Mouse (Mus musculus) kidney, postnatal 36 days (tissue): ENCODE measurements around the gene Vps13a.
"Not testable (repeated sequence)": the region's sequence is repeated elsewhere in the genome, so short reads cannot be mapped to it uniquely, and the experiment has no call there.

Experiments used
- DNase-seq, 2 experiments: peaks; one replicate each; pipeline ENCODE4 v3.0.0; 2021 to 2022; ENCODE audit warnings: mixed read lengths in 2 of 2

Vps13a gene

DNA sequence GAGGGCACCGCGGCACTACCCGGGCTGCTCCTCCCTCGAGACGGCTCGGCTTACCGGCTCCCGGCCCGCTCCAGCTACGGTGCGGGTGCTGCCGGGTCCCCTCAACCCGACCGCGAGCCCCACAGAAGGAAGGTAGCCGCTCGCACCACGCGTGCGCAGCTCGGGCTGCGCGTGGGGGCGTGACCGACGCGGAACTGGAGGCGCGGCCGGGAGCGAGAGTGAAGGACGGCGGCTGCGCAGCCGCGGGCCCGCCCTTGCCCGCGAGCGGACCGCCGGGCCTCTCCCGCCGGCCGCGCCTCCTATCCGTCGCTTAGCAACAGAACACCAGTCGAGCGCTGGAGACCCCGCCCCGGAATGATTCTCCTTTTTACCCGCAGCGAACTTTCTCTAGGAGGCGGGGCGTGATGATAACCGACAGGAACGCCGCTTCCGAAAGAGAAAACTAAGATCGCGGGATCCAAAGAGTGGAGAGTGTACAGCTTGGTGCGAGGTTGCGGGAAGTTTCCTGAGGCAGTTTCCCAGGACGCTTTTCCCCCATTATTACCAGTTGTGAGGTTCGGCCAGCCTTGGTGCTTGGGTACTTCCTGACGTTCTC lies at the start of gene Vps13a:
Vps13a (minus strand) TSS at position 144 of the 595 bp plus-strand sequence.
- peak; percentile 96 for DNase-seq

DNA sequence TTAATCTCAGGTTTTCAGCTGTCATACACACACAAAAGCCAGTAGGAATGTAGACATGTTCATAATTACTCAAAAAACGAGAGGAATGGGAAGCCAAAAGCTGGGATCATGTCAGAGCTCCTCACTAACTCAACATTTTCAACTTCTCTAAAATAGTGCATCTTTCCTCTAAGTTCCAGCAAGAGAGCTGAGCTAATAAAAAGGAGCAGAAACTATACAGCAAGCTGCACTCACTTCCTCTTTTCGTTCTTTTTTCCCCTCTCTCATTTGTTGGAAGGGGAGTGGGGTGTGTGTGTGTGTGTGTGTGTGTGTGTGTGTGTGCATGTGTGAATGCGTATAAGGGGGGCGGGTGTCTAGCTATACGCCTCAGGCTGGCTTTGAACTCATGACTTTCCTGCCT lies 46.9 kb upstream of the Vps13a start:
- DNase-seq = no peak

DNA sequence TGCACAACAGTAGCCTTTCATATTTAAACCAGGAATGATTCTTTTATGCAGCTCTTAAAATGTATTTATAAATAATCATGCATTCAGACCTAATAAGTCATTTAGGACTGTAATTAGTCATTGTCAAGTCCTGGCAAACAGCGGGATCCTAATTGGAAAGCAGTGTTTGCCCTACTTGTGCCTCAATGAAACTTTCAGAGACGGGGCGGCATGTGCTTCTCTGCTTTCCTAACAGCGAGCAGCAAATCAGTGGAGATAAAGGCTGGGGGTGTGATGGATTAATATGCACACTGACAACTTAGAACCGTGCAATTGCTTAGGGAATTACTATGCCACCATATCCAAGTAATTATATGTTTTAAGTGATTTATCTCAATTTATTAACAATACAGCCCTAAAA lies 44.5 kb upstream of the Vps13a start:
- no peak for DNase-seq

DNA sequence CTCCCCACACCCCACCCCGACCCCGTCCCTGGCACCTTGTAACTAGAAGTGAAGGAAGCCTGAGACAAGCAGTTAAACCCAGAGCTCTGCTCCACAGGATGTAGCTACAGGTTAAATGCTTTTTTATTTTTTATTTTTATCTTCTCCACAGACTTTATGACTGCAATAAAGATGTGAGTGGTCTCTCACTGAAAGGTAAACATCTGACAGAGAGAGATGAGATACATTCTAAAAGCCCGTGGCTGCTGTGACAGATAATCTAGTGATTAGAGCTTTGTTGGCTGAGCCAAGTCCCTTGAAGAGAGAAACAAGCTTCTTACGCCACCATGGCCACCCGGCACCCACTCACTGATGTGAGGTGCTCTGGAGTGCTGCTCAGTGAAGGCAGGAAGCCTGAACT lies 34.1 kb upstream of the Vps13a start:
- no peak for DNase-seq

DNA sequence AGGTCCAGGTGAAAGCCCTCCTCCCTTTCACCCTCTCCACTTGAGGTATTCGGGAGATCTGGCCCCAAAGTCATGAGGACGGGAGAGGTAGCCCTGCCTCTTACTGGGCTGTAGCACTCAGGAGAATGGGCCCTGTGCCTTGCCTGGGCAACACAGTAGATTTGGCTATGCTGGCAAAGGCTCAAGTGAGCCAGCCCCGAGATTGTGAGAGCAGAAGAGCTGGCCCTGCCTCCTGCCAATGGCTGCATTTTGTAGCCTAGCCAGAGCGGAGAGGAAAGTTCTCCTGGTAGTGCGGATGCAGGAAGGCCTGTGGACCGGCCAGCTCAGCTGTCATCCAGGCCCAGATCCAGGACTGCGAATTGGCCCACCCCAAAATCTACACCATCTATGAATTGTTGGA lies 32.6 kb upstream of the Vps13a start:
- no peak for DNase-seq

DNA sequence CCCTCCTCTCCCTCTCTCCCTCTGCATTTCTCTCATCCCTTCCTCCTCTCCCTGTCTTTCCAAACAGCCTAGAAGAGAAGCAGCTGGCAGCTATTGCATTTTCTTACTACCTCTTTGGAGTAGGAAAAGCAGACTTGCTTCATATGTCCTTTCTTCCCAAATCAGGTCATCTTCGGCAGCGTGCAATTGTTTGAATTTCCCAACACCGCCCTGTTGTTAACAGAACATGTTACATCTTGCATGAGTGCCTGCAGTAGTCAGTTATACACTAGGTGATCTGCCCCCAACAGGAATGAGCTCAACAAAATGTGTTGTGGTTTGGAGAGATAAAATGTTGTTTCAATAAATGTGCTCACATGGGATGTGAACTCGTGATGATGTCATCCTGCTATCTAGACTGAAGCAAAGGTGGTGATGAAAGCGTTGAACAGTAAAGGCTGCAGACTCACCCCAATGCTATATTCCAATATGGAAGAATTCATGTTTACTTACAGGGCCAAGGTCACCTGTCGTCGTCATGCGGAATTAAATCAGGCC lies 31.4 kb upstream of the Vps13a start:
- no peak for DNase-seq

DNA sequence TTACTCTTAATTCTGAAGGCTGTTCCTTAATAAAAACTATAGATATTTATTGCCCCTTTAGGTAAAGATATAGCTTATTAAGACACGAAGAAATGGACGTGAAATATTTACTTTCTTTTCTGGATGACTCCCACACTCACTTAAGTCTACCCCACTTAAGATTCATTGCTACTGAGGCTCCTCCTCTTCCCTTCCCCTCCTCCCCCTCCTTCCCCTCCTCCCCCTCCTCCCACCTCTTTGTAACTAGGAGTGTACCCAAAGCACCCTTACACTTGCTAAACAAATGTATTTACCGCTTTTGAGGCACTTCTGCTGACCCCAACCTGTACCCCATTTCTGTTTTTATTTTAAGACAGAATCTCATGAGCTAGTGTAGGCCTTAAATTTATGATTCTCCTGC lies 24.4 kb upstream of the Vps13a start:
- no peak for DNase-seq

DNA sequence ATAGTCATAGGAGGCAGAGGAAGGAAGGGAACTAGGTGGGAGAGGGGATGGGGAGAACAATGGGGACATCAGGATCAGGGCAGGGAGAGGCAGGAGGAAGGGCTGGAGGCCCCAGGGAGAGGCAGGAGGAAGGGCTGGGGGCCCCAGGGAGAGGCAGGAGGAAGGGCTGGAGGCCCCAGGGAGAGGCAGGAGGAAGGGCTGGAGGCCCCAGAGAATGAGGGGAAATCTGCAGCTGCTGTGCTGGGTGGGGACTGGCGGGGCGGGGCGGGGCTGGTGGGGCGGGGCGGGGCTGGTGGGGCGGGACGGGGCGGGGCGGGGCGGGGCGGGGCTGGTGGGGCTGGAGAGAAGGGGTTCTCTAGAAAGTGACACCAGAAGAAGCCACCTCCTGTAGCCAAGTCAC lies 23.8 kb upstream of the Vps13a start:
- DNase-seq = no peak

DNA sequence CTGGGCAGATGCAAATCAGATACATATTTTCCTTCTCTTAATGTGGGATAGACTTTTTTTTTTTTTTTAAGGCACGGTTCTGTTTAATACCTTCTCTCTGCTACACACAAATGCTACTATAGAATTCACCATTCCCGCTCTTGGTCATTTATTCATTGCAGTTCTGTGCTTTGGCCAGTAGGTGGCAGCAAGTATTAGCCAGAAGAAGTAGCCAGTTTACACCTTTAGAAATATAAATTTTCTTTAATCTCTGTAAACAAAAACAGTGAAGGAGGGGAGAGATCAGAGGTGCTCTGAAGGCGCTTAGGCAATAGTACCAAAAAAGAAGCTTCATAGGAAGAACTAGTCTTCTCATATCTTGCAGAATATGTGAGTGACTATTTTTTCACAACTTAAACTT lies 22.0 kb upstream of the Vps13a start:
- peak; percentile 35 to 57 for DNase-seq

DNA sequence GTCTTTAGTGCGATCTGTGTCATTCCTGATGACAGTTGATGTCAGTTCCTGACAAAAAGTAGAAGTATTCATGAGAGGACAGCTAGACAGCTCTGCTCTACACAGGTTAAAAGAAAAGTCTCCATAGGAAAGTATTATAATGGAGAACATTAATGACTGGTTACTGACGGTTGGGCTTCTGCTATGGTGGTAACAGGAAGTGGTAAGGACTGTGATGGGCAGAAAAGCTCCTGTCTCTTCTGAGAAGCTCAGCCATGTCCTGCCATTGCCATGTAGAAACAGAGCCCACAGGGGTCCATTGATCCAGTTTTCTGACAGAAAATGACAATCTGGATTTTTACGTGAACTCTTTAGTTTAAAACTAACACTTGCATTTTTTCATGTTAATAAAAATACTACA lies 21.4 kb upstream of the Vps13a start:
- DNase-seq = no peak

DNA sequence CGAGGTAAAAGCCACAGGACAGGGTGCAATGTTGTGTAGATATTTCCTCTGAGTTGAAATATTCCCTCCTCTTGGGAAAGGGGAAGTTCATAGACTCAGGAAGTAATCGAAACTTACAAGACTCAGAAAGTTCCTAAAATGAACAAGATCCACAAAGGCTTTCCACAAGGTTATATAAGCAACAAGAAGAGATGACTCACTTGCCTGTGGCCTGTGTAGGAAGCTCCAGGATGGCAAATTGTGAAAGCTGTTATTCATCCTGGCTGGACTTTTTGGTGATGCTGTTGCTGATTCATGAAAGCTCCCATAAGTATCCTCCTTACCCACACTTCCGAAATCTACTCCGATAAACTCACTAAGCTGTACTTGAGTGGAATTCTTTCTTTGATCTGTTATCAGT lies 17.2 kb upstream of the Vps13a start:
- no peak for DNase-seq

DNA sequence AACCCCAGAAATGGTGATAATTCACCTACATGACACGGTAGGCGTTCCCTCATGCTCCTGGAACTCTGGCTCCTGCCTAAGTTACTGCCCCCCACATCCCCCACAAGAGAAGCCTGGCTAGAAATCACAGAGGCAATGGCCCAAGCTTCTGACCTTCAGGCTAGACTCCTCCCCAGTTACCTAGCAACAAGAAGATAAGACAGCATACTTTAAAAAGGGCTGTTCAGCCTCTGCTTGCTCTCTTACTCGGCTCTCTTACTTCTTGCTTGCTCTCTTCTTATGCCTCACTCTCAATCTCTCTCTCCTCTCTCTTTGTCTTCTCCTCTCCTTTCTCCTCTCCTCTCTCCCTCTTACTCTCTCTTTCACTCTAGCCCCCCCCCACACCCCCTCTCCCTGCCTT lies 13.8 kb upstream of the Vps13a start:
- DNase-seq = not testable (repeated sequence)

DNA sequence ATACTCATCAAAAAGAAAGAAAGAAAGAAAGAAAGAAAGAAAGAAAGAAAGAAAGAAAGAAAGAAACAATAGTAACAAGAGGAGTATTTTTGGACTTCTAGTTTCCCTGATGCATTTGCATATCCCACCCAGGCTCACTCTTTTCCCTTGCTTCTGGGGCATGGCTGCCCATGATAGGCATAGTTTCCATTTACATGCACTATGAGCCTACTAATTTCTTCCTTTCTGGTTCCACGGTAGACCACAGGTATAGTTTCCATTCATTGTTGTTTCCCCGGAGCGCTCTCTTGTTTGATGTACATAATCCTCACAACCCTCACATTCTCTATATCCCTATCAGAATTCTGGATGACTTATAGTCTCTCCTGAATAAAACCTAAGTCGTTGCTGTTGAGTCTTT lies 9.2 kb upstream of the Vps13a start:
- no peak for DNase-seq

DNA sequence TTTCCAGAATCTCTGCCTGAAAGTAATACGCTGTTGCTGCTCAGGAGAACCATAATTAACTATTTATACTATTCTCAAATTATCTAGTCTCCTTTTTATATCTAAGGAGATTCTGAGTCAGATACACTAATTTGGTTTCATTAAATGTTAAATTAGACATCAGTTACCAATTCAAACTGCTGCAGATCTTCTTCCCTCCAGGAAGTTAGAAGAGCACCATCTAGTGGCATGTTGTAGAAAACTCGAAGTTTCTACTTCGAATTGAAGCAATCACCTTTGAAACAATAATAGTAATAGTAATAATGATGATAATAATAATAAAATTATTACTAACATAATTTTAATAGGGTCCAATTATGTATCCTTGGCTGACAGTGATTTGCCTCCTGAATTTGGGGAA lies 4.1 kb upstream of the Vps13a start:
- DNase-seq = no peak

DNA sequence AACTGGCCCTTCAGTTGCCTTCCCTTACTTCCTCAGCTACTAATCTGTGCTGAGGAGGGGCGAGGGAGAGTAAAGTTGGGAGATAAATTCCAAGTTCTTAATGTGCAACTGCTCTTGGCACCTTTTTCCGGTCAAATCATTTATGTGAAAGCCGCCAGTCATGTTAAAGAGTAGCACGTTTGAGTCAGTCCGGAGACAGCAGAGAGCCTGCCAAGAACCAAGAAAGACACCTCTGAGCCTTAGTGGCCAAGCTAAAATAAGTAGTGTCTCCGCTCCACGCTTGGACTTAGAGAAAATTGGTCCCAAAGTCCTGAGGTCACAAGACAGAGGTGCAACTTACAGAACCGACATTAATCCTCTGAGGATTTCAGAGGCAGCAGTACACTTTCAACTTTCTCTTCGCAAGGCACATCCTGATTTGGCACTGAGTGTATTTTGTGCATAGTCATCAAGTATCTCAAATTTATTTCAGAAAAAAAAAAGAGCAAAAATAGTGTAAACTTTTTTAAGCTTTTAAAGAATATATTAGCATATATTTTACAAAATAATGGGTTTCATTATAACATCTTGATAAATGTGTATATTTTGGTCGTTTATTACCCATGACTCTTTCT lies 780 bp upstream of the Vps13a start:
- peak in 1 of 2 experiments; percentile 52 for DNase-seq

DNA sequence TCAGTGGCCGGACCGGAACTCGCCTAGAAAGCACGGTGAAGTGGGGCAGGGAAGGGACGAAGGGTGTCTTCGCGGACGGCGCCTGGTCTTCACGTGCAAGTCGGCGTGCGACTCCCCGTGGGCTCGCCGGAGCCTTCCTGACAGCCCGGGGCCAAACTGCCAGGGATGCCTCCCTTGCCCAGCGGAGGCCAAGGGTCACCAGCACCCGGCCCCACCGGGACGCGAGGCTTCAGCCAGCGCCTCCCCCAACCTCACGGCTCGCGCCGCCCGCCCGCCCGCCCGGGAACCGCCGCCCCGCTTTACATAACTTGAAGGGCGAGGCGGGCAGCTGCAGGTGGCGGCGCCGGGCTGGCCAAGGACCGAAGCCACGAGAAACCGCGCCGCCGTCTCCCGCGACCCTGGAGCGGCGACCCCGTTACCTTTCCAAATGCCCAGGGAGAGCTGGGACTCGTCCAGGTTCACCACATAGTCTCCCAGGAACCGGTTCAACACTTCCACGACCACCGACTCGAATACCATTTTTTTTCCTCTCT lies 416 bp downstream of the Vps13a start:
- peak; percentile 82 to 85 for DNase-seq

DNA sequence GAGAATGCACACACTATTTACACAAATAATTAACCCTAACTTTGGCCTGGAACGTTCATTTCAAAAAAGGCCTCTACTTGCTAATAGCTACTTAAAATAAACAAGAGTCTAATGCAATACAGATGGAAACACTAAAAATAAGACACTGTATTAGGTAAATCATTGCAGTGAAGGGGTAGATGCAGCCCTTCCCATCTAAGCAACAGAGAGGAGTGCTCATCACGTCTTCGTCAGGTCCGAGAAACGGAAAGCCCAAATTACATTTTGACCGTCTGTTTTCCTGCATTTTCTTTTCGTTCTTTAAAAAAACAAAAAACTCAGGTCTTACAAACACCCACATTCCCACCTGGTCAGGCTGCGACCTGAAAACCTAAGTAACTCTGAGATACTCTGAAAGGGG lies 947 bp downstream of the Vps13a start:
- DNase-seq = no peak

DNA sequence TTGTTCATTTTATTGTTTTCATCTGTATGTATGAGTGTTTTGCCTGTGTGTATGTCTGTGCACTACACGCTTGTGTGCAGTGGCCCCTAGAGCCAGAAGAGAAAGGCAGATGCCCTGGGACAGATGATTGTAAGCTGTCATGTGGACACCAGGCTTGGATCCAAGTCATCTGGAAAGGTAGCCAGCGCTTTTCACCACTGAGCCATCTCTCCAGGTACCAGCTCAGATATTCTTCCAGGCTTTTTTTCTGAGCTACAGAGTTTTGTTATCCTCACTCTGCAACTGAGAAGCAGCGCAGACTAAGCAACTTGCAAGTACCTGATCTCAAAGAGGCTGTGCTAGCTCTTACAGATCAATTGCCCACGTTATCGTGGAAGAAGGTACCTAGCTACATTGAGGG lies 1.5 kb downstream of the Vps13a start:
- DNase-seq = peak; percentile 36 to 61

DNA sequence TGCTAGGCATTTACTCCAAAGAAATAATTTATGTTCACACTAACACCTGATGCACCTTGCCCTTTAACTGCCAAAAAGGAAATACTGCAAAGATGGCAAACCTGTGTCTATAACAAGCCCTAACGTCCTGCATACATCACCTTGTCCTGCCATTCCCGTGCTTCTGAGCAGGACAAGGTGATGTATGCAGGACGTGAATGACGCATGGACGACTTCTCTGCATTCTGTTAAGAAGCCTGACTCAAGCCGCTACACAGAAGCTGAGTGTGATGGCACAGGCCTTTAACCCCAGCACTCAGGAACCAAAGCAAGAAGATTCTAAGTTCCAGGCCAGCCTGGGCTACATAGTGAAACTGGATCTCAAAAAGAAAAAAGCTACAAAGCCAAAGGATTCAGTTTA lies 2.2 kb downstream of the Vps13a start:
- DNase-seq = no peak

DNA sequence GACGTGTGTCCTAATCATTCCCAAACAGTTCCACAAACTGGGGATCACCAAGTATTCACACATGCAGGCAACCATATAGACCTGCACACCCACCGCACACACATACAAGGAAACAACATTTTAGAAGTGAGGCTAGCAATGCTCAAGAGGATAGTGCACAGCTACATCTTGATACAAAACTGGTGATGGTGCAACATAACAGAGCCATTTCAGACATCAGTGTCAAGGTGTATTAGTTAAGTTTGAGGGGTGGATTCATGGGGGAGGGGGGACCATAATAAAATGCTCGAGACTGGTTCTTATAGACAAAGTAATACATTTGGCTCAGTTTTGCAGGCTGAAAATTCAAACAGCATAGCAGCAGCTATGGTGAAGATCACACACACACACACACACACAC lies 2.8 kb downstream of the Vps13a start:
- no peak for DNase-seq

DNA sequence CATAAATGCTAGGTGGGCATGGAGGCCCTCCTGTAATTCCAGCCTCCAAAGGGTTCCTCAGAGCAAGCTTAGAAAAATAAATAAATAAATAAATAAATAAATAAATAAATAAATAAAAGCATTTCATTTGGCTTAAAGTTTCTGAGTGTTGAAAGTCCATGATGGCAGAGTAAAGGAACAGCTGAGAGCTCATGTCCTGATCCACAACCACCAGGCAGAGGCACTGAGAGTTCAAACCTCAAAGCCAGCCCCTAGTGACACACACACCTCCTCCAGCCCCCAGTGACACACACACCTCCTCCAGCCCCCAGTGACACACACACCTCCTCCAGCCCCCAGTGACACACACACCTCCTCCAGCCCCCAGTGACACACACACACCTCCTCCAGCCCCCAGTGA lies 3.3 kb downstream of the Vps13a start:
- not testable (repeated sequence) for DNase-seq

DNA sequence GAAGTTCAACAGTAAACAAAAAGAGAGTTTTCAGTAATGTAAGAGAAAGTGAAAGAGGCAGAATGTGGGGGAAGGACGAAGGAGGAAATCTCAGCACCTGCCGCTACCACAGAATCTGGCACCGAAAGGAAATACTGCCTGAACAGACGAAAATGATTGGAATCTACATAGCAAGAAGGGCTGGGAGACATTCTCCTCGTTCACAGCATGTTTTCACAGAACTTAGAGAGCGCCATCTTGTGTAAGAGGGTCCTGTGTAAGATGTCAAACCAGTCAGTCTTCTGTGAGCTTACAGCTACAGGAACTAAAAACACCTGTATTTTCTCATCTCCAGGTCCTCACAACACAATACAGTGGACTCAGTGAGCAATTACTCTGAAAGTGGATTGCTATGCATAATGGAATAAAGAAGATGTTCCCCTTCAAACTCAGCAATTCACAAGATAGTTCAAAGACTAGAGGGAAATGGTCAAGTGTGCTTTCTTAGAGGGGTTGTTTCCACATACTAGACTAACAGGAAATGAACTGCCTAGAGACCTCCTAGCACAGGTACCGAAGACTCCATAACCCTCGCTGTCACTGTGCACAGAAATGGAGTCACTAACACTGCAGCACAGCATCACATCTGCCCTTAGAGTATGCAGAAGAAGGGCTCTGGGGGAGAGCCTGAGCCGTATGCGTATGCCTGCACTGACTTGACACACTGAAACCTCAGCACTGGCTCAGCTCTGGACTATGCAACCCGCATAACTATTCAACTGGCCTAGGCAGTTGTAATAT lies 7.3 kb downstream of the Vps13a start:
- no peak for DNase-seq

DNA sequence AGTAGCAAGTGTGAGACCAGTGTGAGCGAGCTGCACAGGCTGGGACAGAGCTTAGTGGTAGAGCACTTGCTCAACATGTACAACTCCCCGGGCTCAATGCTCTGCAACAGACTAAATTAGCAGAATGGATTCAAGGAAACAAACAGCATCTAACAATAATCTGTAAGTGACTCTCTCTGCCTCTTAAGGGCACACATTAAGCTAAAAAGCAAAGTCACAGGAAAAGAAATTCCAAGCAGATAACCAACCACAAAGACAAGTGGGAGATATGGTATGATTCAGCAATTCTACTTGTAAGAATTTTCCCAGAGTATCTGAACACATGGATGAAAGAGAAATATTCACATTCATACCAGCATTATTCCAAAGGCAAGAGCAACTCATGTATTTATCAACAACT lies 13.3 kb downstream of the Vps13a start:
- DNase-seq = no peak

DNA sequence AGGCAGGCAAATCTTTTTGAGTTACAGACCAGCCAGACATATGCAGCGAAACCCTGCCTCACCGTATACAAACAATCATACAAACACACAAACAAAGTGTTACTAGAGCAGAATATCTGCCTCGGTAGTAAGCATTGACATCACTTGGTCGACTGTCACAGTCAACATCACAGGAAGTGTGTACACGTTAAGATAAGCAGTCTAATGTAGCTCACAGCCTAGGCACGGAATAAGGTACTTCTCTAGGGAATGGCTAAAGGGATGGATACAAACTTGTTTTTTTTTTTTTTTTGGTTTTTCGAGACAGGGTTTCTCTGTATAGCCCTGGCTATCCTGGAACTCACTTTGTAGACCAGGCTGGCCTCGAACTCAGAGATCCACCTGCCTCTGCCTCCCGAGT lies 23.3 kb downstream of the Vps13a start:
- DNase-seq = not testable (repeated sequence)
